Mouse (Mus musculus): ENCODE results near the gene Trap1a.

GRCm38 (mm10) chrX:139332583-139332982 is 900 bp upstream of the Trap1a start:
- no peak for TF ChIP-seq GATA1 (IDR thresholded peaks at IDR 0.05; ENCODE audit: borderline replicate concordance, low read length)
- no peak for TF ChIP-seq FLI1 (IDR thresholded peaks at IDR 0.05; ENCODE audit: low read length)

All from megakaryocyte, embryonic 14.5 days (primary cell).